Mouse (Mus musculus): ENCODE measurements around the gene Ch25h.

The Ch25h gene

DNA sequence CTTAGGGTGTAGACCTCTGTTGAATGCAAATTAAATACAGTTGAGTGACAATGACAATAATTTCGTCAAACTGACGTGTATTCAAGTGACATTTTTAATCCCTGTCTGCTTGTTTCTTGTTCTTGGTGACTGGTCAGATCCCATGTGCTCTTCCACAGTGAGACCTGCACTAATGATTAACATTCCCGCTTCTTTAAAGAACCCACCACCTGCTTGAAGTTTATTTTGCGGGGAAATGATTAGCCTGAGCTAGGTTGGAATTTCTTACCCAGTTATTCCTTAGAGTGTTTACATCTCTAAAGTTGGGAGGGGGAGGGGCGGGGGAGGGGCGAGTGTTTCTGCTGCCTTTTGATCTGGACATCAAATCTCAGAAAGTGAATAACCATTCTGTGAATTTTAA lies 6.7 kb downstream of the Ch25h start:
- no peak for DNase-seq

GRCm38 (mm10) chr19:34464453-34464852 lies 10.5 kb downstream of the Ch25h start:
- no peak for DNase-seq

DNA sequence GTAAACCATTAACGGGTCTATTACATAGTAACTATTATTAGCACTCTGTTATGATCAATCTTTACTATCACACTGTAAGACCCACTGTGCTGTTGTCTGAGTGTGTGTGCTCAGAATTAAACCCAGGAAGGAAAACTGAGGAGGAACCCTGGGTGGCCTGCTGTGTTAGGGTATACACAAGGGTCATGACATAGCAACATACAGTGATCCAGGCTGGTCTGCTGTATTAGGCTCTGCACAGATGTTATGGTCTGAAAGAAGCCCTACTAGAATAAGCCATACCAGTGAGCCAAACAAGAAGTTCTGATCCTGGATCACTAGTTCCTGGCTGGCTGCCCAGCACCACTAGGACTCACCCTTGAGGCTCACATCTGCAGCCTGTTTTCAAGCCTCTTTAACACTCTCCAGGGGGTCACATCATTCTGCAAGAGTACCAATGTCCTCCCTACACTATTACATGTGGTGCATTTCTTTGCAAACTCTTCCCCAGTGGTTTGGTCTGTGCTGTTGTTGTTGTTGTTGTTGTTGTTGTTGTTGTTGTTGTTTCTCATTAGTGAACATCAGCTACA lies 13.4 kb downstream of the Ch25h start:
- DNase-seq, result no peak

- DNase-seq, result no peak
These were observed 24.1 kb downstream of the Ch25h start for GRCm38 (mm10) chr19:34450784-34451370.

- no peak for DNase-seq
These were observed 26.1 kb downstream of the Ch25h start for GRCm38 (mm10) chr19:34448851-34449250.

DNA sequence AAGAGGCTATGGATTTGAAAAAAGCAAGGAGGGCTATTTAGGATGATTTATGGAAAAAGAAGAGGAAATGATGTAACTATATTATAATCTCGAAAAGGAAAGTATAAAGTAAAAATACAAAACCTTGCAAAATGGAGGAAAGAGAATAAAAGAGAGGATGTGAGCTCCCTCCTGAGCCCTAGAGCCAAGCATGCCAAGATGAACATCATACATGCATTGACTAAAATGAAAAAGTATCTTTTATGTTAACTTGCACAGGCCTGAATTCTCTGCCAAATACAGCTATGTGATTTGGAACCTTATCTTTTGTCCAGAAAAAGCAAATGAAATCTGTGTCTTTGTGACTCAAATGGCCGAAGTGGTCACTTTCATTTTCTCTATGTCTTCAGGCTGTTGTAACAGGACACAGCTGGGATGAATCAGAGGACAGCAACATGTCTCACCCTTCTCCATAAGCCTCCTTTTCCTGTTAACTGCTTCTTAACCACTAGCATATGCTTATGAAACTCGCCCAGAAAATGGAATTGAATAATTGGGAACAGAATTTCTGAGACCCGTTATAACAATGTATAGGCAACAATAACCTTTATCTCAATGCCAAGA lies 29.5 kb downstream of the Ch25h start:
- DNase-seq, result no peak

DNA sequence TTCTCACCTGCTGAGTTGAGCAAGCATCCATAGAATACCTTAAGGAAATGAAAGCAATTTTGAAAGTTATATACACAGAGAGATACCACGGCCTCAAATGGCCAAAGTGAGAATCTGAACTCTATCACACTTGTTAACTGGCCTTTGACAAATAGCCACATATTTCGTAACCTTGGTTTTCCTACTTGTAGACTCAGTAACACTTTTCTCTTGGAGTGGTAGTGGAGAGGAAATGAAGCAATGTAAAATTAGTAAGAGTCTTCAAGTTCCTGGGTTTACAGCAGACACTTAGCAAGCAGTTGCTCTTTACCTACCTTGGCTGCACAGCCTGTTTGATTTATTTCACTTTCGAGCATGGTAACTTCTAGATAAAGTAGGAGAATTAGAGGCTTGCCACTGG lies 30.2 kb downstream of the Ch25h start:
- DNase-seq, result no peak

GRCm38 (mm10) chr19:34441979-34442378 lies 33.0 kb downstream of the Ch25h start:
- peak; percentile 5 for DNase-seq

GRCm38 (mm10) chr19:34435197-34435611 lies 39.8 kb downstream of the Ch25h start:
- no peak for DNase-seq

DNA sequence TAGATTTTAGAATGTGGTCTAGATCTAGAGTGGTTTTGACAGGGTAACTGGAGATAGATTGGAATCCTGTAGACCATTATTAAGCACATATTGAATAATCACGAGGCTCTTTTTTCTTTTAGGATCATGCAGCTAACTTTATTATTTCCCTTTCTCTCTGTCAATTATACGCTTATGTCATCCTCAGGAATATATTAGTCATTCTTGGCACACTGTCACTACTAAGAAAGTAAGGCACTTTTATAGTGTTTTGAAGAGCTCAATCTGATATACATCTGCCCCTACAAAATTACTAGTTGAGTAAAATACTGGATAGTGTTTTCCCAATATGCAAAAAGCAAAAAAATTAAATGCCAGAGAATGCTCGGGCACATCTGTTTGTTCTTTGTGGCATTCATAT lies 43.6 kb downstream of the Ch25h start:
- no peak for DNase-seq

DNA sequence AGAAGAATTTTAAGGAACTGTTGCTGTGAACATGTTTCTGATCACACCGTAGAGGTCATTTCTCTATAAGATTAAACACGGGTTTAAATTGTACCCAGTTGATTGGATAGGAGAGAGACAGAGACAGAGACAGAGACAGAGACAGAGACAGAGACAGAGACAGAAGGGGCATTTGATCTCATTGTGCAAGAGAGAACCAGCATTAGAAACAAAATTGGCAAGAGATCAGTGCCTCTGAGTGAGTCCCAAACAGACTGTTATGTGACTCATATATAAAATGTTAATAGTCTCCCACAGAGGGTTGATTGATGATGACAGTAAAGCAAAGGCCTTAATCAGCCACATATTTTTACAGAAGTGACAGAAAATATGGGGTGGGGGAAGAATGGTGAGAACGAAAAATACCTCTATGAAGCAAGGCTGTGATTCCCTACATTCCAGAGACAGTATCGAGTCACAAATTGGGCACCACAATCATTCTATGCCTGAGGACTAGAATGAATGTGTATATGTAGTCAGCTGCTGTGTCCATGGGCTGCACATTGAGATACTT lies 51.1 kb downstream of the Ch25h start:
- DNase-seq, result no peak
